Mouse (Mus musculus) kidney, adult 9 months (tissue): ENCODE measurements at regions not wholly inside any gene's neighbourhood (a gene's known extent, or its start where the extent isn't known, plus 50 kb on each side); places are given as distances from the start of the nearest gene placed in this dataset.

Source experiments
- DNase-seq: peaks from one replicate; pipeline ENCODE4 v3.0.0; 2022

DNA sequence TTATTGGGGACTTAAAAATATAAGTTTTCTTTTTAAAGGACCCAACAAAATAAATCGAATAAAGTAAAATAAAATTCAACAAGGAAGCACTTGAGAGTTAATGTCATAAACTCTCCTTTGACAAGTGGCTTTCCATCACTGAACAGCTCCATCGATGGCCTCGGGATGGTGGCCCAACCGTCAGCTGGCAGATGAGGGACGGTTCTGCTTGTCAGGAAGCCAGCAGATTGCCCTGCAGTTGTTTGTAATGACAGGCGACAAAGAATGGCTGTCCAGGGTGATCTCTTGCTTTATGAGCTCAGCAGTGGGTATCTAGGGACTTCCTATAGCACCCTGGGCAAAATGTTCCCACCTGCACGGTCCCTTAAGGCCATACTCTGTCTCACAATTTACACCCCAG, 531.7 kb downstream of the Zfp536 start:
- DNase-seq = no peak

DNA sequence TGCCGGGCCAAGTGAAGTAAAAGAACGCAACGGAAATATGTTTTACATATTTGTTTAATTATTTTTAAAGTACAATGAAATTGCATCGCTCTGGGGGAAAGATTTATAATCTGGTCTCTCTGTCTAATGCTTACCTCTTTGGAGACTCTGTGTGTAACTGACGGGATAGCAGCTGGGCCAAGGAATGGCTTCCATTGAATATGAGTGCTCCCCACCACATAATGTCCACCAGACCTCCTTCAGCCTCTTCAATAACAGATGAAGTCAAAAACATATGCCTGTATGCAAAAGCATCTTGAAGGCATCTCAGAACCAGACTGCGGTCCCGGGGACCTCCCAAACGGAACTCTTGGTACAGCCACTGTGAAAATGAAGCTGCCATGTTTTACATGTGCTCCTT, 531.0 kb downstream of the Zfp536 start:
- no peak for DNase-seq

DNA sequence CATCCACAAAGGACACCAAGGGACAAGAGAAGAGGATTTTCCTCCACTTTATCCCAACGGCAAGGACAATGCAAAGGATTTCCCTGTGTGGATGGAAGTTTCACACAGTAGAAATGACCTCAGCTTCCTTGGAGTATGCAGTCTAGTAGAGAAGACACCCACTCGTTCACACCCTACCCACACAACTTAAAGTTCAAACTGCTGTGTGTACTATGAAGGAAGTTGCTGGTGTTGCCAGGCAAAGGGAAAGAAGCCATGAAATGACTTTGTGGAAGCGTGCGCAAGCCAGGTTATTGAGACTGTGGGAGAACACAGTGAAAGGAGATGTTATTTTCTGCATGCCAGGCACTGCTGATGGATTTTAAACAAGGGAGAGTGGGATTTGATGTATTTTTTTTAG, 527.3 kb downstream of the Zfp536 start:
- no peak for DNase-seq

DNA sequence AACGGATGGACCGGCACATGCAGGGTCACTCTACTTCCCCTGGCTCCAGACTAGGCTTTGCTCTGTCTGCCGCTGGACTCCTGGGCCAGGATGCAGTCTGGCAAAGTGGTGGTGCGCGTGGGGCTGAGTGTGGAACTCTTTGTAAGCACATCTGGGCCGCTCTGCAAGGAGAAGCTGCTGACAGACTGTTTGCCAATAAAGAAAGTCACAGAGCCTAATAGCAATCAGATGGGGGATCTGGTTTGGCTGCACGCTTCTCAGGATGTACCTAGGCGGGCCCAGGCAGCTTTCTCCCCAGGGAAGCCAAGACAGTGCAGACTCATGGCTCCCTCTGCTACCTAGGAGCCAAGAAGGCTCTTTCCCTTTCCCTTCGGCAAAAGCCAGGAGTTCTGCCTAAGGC, 519.0 kb downstream of the Zfp536 start:
- DNase-seq = no peak

DNA sequence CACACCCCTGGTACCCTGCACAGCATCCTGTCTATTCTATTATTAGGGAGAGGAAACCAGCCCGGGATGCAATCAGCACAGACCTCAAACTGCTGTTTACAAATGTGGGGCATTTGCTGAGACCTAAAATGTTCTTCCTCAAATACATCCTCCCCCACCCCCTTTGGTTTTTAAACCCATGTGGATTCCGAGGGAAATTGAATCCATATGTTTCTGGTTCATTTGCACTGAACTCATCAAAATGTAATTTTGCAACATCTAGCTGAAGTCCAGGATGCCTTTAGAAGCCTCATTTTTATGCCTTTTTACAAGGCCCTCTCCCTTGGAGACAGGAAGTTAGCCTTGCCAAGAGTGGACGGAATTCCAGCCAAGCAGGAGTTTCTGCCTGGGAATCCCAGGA, 517.6 kb downstream of the Zfp536 start:
- no peak for DNase-seq

DNA sequence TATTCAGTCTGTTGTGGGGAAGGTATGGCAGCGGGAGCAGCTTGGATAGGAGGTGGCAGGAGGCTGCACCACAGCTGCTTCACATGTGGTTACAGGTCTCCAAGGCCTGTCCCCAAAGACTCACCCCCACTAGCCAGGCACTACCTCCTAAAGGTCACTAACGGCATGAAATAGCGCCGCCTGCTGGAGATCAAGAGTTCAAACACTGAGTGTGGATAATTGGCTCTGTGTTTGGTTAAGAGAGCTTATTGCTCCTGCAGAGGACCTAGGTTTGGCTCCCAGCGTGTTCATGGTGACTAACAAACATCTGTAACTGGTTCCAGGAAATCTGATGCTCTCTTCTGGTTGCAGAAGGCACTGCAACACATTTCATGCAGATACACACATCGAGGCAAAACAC, 514.1 kb downstream of the Zfp536 start:
- DNase-seq = peak; percentile 1

DNA sequence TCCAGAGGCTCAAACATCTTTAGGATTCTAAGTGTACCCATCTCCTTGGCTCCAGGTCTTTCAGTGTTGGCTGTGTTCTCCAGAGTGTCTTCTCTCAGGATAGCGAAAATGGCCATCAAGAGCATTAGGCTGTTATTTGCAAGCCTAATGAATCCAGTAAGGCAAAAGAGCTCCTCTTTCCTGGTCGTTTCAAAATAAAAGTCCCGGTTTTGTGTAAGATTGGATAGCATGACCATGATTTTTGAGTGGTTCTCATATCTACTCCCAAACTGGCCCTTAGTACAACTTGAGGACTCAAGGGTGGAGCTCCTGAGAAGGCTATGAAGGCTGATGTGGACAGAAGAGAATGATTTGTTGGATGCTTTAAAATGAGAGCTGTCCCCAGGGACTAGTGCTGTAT, 510.6 kb downstream of the Zfp536 start:
- DNase-seq = no peak

DNA sequence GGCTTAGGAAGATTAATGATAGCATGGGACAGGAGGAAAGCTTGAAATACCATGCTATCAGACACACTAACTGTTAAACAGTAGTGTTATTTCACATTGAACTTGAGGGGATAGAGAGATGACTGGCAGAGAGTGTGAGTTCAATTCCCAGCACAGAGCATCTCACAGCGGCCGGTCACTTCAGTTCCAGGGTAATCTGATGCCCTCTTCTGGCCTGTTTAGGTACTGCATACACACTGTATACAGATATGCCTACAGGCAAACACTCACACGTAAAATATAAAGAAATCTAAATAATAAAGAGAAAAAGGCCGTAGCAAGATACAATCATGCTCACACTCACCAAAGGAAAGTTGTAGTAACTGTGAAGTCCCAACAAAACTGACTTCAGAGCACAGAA, 506.0 kb downstream of the Zfp536 start:
- DNase-seq = peak; percentile 17

DNA sequence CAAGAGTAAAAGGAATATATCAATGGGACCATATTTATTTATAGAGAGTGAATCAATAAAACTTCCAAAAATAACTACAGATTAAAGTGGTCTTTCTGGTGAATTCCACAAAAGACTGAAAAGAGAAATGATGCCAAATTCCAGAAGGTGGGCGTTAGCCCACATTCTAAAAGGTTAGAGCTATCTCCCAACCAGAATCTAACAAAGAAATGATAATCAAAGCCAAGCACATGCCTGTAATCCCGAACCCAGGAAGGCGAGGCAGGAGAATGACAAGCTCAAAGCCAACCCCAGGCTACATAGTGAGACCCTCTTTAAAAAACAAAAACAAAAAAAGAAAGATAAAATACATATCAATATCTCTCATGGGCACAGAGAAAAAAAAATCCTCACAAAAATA, 502.6 kb downstream of the Zfp536 start:
- no peak for DNase-seq

DNA sequence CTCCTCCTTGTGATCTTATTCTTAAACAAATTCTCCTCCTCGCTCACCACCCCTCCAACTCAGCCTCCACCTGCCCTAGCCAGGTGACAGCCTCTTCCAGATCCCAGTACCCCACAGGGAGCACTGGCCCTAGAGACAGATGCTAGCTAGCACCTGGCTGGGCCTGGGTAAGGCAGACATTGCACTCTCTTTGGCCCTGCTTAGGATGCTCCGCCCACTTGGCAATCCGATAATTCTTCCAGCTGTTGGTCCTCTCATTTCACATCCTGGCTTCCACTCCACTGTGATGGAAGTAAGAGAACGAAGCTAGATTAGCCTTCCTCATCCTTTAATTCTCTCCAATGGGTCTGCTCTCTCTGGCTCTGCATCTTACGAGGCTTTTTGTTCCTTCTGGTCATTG, 483.4 kb downstream of the Zfp536 start:
- DNase-seq = no peak

DNA sequence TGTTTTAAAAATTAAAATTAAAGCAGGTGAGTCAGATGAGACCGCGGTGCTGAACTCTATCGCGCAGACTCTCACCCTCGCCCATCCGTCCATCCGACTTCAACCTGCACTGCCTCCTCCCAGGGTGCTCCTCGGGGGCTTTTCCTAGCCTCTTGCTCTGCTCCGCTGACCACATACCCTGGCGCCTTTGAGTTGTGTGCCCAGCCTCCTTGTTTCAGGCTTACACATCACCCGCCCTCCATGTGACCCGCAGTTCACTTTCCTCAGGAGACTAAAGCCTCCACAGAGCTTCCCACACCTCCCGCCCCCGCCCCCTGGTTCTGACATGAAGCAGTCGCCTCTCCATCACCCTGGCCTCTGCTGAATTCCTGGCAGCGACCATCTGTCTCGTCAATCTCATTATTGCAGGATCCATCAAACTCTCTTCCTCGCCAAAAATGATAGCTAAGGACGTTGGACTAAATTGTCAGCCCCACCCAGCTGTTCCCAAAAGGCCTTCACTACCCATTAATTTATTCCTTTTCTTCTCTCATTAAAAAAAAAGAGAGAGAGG, 482.9 kb downstream of the Zfp536 start:
- no peak for DNase-seq

DNA sequence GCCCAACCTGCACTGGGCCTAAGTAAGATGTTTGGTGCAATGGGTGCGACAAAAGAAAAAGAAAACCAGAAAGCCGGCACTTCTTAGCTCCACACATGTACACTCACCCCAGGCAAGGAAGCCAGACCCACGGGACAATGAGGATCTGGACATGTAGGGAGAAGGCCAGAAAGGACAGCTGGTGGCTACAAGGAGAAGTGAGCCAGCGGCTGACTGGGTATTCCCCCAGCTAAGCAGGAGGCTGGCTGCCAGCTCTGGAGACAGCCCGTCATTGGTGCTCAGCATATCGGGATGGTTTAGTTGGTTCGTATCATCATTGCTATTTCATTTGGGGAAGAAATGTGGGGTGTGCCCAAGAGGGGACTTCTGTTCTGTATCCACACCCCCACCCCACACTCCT, 481.7 kb downstream of the Zfp536 start:
- DNase-seq = no peak

DNA sequence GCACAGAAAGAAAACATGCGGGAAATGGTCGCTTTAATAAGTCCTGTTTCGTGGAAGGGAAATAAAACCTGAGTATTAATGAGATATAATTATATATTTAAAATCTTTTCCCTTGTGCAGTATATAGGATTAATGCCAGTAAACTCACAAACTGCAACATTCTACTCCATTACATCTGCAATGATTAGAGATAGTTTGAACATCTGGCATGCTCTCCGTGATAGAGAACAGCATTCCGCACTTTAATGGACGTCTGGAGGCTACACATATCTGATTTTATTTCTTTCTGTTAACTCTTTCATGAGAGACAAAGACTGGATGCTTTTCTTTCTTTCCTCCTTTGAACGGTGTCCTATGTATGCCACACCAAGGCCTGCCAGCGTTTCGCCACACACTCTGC, 480.9 kb downstream of the Zfp536 start:
- DNase-seq = no peak

DNA sequence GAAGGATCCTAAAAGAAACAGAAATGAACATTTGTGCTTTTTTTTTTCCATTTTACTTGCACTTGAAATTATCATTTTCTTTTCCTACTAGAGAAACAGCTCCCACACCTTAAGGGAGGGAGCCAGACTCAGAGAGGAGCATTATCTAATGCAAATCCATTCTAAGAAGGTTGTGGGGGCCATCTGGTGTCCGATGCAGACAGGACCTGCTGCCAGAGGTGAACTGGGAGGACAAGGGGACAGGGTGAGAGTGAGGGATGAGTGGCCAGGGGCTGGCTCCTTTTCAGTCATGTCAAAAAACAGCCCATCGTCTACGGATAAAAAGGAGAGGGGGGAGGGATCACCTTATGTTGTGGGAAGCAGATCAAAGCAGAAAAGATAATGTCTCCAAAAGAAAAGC, 474.6 kb downstream of the Zfp536 start:
- DNase-seq = no peak

DNA sequence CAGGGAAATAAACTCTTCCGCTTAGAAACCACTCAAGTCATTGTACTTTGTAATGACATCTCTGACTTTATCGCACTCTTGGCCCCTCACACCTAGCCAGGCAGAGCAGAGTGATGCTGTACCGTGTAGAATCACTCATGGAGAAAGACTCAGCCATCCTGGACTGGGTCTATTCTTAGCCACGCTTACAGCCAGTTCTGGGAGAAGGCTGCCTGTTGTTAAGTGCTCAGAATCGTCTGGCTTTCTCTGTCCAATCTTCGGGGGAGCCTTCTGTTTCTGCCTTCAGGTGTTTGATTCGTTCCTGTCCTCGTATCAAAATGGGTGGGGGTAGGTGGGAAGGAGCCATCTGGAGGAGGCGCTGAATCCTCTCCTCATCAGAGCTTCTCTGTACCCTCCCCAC, 468.0 kb downstream of the Zfp536 start:
- DNase-seq = no peak

DNA sequence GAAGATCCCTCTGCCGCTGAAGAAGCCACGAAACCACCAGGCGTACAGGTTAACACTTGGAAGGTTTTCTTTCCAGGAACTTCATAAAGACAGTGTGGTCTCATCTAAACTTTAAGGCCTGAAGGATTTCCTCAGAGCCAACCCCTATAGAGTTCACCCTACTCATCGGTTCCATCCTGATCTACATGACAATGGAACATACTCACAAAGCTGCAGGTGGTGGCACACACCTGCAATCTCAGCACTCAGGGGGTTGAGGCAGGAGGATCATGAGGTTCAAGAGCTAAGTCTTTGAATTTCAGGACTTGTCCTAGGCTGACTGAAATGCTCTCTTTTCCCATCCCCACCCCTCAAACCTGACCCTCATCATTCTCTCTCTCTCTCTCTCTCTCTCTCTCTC, 466.2 kb downstream of the Zfp536 start:
- DNase-seq = no peak

DNA sequence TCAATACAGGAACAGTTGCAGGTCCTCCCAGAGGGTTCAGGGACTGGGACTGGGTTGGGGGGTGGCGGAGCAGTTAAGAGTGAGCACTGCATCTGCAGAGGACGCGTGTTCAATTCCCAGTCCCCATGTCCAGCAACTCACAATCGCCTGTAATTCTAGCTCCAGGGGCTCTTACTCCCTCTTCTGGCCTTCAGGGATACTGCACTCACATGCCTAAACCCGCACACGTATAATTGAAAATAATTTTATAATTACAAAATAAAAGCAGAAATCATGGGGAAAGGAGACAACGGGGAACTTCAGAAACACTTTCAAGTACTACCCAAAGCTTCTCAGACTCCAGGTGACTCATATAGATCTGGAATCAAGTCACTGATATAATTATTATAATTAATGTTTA, 448.8 kb downstream of the Zfp536 start:
- no peak for DNase-seq

DNA sequence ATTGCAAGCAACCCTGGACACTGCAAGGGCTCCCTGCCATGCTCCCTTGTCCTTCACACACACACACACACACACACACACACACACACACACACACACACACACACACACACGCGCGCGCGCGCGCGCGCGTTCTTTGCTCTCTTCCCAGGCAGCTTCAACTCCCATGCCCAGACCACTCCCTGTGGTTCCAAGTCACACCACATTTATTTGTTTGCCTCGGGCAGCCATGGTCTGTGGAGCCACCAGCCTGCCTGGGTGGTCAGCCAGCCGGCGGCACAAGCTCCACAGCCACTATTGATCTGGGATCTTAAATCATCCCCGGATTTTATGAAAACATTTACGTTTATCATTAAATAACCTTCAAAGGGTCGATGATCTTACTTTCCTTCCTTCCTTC, 440.0 kb downstream of the Zfp536 start:
- no peak for DNase-seq

DNA sequence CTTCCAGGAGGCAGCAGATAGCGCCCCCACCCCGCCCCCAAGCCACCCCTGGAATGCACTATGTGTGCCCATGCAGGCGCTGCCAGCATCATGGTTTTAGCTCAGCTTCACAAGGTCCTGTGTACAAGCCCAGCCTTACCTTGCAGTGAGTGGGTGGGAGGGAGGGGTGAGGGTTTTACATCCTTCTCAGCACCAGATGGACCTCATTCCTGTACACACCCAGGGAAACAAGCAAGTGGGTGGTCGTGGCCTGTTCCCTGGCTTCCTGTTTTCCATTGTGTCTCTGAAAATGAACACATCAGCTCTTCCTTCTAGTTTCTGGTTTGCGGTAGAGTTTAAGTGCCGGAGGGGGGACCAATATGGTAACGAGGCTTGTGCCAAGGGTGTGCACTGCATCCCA, 438.2 kb downstream of the Zfp536 start:
- DNase-seq = no peak

DNA sequence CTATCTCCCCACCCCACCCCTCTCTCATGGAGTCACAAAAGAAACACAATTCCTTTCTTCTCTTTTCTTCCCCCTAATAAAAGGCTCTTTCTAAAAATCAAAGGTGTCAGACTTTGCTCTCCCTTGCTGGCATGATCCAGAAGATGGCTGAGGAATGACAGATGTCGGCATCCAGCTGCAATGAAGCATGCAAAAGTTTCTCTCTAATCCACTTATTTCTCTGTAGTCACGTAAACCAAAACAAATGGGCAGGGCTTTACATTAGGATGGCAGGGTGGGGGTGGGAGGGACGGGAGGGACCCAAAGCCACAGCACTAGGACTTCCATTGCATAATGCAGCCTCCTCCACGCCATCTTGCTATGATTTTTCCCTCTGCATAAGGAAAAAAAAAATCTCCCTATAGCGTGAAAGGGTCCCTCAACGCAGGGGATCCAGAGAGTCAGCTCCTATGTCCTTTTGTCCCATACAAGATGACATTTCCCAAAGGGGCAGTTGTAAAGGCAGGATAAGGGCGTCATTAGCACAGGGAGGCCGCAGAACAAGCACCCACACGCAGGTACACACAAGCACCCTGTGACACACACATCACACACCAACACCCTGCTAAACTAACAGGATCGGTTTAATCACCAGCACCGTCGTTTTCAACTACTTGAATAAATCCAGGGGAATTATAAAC, 437.1 kb downstream of the Zfp536 start:
- DNase-seq = no peak

DNA sequence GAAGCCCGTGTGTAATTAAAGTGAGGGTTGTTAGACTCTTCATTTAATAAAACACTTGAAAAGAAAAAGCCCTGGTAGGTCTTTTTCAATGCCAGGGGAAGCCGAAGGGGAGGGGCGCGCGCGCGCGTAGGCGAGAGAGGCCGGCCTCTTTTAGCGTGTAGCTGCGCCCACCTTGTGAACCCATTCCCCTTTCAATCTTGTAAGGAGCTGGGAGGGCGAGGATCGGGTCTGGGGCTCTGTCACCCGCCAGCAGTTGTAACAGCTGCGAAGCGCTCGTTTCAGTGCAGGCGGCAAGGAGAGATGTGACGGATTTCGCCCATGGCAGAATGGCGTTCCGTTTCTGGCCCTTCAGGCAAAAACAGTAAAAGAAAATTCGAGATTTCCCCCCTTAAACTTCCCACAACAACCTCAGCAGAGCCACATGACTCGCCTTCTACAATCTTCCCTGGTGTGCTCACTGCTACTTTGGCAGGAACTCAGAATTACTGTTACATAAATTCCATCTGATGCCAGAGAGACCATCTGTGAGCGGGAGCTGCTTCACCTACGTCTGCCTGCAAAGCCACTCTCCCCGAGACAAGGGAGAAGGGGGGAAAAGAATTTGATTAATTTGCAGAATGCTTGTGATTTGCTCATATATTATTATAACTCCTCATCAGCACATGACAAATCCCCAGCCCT, 436.4 kb downstream of the Zfp536 start:
- no peak for DNase-seq

DNA sequence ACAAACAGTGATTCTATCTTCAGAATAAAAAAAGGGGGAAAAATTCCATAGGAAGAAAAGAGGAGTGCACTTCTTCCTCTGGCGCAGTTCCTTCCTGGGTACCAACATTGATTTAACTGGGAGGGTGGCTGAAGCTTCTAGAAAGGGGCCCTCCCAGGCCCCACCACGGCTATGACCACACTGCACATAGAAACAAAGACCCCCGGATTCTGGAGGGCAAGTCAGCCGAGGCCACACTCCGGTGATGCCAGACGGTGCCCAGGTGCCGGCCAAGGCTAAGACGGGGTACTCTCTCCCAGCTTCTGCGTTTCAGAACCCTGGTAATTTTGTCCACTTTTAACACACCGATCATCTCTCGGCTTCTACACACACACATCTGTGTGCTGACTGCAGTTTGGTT, 435.8 kb downstream of the Zfp536 start:
- no peak for DNase-seq

DNA sequence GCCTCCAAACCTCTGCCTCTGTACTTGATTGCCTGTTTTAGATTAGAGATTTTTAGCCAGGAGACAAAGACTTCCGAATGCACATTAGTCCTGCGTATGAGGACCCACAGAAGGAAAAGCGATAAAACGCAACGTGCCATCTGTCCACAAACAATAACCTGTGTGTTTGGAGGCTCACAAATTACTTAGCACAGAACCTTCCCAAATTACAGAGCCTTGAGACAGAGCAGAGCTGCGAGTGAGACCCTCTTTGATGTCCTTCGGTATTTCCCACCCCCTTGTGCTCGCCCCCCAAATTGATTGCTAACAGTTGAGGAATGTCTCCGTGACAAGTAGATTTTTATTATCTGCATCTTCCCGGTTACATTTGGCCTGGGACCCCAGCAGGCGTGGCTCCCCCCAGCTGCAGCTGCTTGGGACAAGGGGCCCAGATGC, 435.4 kb downstream of the Zfp536 start:
- no peak for DNase-seq

DNA sequence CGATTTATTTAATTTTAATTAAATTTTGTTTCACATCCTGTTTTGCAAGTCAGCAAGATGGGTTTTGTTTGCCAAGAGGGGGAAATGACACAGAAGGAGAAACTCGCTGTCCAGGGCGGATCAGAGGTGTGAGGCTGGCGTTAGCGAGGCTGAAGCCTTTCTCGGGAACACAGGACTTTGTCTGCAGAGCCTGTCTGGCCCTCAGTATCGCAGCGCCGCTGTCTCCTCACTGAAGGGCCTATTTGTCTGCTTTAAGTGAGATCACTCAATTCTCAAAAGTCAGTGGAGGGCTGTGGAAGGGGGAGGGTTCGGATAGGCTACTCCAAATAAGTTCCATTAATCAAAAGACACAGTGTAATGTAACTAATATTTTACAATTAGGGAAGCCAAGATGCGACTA, 430.8 kb downstream of the Zfp536 start:
- DNase-seq = no peak
